Mouse (Mus musculus) liver, embryonic 12.5 days (tissue): ENCODE measurements around the gene Tomm22. TPM values are rescaled to one million over a fixed set of nuclear protein-coding genes. Genes with fewer than 3 reads are reported as not detected.

ENCODE experiments used
- ATAC-seq: fragments of 200-750 bp; cut with Nextera tagmentation; 2 replicates; pipeline ENCODE4 v1.8.0; 2017; ENCODE audit warnings: moderate number of reproducible peaks, mild to moderate bottlenecking, moderate library complexity
- H3K27ac ChIP-seq: fragments of 300-500 bp; sonication (generic); 2 replicates; pipeline ENCODE4 v1.5.1; 2016; ENCODE audit warnings: mild to moderate bottlenecking
- H3K27me3 ChIP-seq: fragments of 300-500 bp; sonication (generic); replicated peaks from 2 replicates; pipeline ENCODE4 v1.6.1; 2016; ENCODE audit warnings: mild to moderate bottlenecking, moderate library complexity
- H3K36me3 ChIP-seq: fragments of 300-500 bp; sonication (generic); 2 replicates; pipeline ENCODE4 v1.6.1; 2016; ENCODE audit warnings: mild to moderate bottlenecking, moderate library complexity
- H3K4me1 ChIP-seq: fragments of 300-500 bp; sonication (generic); 2 replicates; pipeline ENCODE4 v1.6.1; 2016
- H3K4me2 ChIP-seq: fragments of 300-500 bp; sonication (generic); 2 replicates; pipeline ENCODE4 v1.6.1; 2016; ENCODE audit warnings: mild to moderate bottlenecking, moderate library complexity
- H3K4me3 ChIP-seq: fragments of 300-500 bp; sonication (generic); 2 replicates; pipeline ENCODE4 v1.5.1; 2016; ENCODE audit warnings: mild to moderate bottlenecking, moderate library complexity
- H3K9ac ChIP-seq: fragments of 300-500 bp; sonication (generic); 2 replicates; pipeline ENCODE4 v1.6.1; 2016; ENCODE audit warnings: mild to moderate bottlenecking, moderate library complexity
- H3K9me3 ChIP-seq: fragments of 300-500 bp; sonication (generic); replicated peaks from 2 replicates; pipeline ENCODE4 v1.6.1; 2016; ENCODE audit warnings: mild to moderate bottlenecking, moderate library complexity
- WGBS: fragments of 180-500 bp; shearing (Covaris S2); methylation state at CpG from one replicate; pipeline ENCODE4 v1.1.7; 2016; ENCODE audit not compliant: insufficient replicate concordance; 5-methylcytosine and 5-hydroxymethylcytosine counted together
- polyA plus RNA-seq: library from polyadenylated mRNA; unstranded; fragments of >200 nt; fragmentation: Nextera tagmentation; extraction: Ambion mirVana; gene quantifications from 2 replicates; pipeline ENCODE4 v1.2.1, GENCODE M21; 2016

The Tomm22 gene
- polyA plus RNA-seq = 209 and 217 TPM in 2 replicates

DNA sequence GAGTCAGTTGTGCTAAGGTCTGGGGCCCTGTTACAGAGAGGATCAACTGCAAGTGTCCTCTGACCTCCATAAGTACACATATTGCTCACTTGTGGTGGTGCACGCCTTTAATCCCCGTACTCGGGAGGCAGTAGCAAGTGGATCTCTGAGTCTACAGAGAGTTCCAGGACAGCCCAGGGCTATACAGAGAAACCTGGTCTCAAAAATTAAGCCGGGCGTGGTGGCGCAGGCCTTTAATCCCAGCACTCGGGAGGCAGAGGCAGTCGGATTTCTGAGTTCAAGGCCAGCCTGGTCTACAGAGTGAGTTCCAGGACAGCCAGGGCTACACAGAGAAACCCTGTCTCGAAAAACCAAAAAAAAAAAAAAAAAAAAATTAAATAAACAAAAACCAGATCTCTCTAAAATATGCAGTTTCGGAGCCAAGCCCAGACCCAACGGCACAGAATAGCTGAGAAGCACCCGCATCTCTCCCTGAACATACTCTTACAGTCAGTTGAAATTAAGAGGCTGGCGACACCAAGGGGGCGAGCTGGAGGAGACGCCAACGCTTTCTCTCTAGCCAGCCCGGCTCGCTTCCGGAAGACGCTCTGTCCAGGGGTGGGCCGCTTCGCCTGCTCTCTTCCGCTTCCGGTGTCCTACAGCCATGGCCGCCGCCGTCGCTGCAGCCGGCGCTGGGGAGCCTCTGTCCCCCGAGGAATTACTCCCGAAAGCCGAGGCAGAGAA, at the start of gene Tomm22:
Gene Tomm22, plus strand, starts transcription at position 613 of the 723 bp plus-strand sequence.
- Histone ChIP-seq H3K4me3 (peak within 1 kb of the TSS; percentile 97), H3K4me2 (peak within 1 kb of the TSS; percentile 80), H3K27me3 (no peaks in the 10 kb centered on the region), H3K27ac (peak within 1 kb of the TSS; percentile 83), H3K9ac (peak within 1 kb of the TSS; percentile 91), H3K36me3 (peaks cover 54% of the 10 kb centered on the region), H3K4me1 (peaks cover 26% of the 10 kb centered on the region), H3K9me3 (no peaks in the 10 kb centered on the region)
- 14% methylated on average over 33 of the region's 33 CpGs for WGBS
- peak; percentile 97 for ATAC-seq

DNA sequence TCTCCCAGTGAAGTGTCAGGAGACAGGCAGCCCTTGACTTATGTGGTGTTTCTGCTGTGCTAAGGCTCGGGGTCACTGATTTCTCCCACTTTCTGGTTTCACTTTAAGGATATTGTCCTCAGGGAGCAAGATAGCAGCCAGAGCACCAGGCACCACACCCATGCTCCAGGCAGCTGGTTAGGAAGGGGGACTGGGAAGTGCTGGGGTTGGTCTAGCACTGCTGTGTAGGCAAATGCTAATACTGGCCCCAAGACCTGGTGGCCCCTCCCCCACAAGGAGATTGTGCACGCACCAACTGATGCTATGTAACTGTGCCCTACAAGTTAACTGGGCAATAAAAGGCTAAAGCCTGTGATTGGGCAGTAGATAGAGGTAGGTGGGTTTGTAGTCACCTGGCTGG, 40.2 kb upstream of the Tomm22 start:
- no peak overlapping the region for H3K9ac ChIP-seq
- 54% methylated on average over 2 of the region's 2 CpGs for WGBS
- H3K4me2 ChIP-seq = no peak overlapping the region
- no peaks in the 10 kb centered on the region for H3K4me1 ChIP-seq
- no peak overlapping the region for H3K27ac ChIP-seq
- no peak for ATAC-seq
- H3K9me3 ChIP-seq = no peaks in the 10 kb centered on the region
- H3K4me3 ChIP-seq = no peak overlapping the region
- peaks cover 4% of the 10 kb centered on the region; the same call in 1 of the 2 replicates for H3K36me3 ChIP-seq
- peaks cover 6% of the 10 kb centered on the region for H3K27me3 ChIP-seq

DNA sequence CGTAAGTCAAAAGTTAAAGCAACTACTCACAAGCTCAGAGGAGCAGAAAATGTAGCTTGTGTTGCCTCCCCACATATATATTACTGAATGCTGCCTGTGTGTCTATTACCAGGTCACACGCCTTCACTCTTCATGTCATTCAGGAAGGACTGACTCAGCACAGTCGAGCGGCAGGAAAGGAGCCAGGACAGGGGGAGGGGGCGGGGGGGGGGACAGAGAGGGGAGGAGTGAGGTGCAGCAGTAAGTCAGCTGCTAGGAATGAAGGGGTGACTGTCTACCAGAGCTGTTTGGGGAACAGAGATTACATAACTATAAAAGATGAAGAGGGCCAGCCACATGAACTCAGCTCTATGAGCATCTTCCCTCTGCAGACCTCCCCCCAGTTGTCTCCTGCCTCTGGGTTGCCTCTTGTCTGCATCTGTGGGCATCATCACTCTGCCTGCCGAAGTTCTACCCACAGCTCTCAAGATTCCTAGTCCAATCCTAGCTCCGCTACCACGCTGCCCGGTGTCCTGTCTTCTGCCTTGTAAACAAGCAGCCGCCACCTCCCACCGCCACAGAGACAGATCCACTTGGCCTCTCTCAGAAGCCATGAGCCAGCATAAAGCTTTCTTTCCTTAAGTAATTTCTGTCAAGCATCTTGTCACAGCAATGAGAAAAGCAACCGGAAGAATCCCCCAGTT, 29.4 kb upstream of the Tomm22 start:
- Histone ChIP-seq H3K9ac (no peak overlapping the region), H3K9me3 (no peaks in the 10 kb centered on the region), H3K4me2 (no peak overlapping the region), H3K36me3 (no peaks in the 10 kb centered on the region), H3K4me3 (no peak overlapping the region), H3K27ac (no peak overlapping the region), H3K4me1 (peaks cover 11% of the 10 kb centered on the region; the same call in 1 of the 2 replicates), H3K27me3 (no peaks in the 10 kb centered on the region)
- ATAC-seq = no peak
- WGBS = 57% methylated on average over 12 of the region's 12 CpGs

DNA sequence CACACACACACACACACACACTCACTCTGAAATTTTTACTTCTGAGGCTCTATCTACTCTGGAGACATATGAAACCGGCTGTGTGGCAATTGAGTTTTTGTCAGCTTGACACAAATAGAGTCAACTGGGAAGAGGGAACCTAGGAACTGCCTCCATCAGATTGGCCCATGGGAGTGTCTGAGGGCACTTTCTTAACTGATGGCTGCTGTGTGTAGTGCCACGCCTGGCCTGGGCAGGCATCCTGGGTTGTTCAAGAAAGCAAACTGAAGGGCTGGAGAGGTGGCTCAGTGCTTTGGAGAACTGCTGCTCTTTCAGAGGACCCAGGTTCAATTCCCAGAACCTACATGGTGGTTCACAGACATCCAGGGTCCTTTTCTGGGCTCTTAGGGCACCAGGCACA, 25.2 kb upstream of the Tomm22 start:
- H3K36me3 ChIP-seq = no peaks in the 10 kb centered on the region
- H3K27me3 ChIP-seq = no peaks in the 10 kb centered on the region
- H3K9me3 ChIP-seq = no peaks in the 10 kb centered on the region
- no peak for ATAC-seq
- no peak overlapping the region for H3K4me2 ChIP-seq
- 45% methylated on average over 2 of the region's 2 CpGs for WGBS
- no peak overlapping the region for H3K9ac ChIP-seq
- H3K27ac ChIP-seq = no peak overlapping the region
- 0 out of 2 replicates have a peak, but pooled peaks cover 3% of the 10 kb centered on the region for H3K4me1 ChIP-seq
- no peak overlapping the region for H3K4me3 ChIP-seq

DNA sequence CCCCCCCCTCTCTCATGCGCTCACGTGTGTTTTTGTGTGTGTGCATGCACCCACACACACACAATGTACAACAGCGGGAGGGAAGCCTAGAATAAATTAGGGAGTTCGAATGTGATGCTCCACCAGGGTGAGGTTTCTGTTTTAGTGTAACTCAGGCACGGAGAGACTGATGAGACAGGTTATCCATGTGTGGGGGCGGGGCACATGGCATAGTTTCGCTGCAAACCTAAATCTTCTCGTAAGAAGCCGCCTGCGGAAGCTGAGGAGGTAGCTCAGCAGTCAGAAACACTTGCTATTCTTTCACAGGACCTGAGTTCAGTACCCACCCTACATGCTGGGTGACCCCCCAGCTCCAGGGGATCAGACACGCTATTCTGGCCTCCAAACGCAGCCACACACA, 22.5 kb upstream of the Tomm22 start:
- Histone ChIP-seq H3K27me3 (no peaks in the 10 kb centered on the region), H3K4me1 (no peaks in the 10 kb centered on the region), H3K36me3 (no peaks in the 10 kb centered on the region), H3K9ac (no peak overlapping the region), H3K4me3 (no peak overlapping the region), H3K4me2 (no peak overlapping the region), H3K9me3 (0 out of 2 replicates have a peak, but pooled peaks cover 3% of the 10 kb centered on the region), H3K27ac (no peak overlapping the region)
- WGBS = 78% methylated on average over 12 of the region's 12 CpGs
- no peak for ATAC-seq

DNA sequence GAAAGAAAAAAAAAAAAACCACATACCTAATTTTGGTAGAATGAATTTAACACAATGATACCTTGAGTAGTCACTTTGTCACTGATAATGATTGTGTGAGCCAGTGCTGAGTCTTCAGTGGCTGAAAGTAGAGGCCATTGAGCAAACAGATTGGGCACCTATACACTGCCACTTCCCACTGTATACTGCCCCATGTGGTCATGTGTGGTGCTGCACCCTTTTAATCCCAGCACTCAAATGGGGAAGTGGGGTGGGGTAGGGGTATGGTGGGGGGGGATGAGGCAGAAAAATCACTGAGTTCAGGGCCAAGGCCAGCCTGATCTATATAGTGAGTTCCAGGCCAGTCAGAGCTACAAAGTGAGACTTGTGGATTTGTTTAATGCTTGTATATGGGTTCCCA, 20.1 kb upstream of the Tomm22 start:
- ATAC-seq = no peak
- H3K27ac ChIP-seq = no peak overlapping the region
- H3K27me3 ChIP-seq = no peaks in the 10 kb centered on the region
- H3K9ac ChIP-seq = no peak overlapping the region
- H3K9me3 ChIP-seq = 0 out of 2 replicates have a peak, but pooled peaks cover 3% of the 10 kb centered on the region
- no peaks in the 10 kb centered on the region for H3K4me1 ChIP-seq
- H3K4me3 ChIP-seq = no peak overlapping the region
- H3K36me3 ChIP-seq = no peaks in the 10 kb centered on the region
- no peak overlapping the region for H3K4me2 ChIP-seq

DNA sequence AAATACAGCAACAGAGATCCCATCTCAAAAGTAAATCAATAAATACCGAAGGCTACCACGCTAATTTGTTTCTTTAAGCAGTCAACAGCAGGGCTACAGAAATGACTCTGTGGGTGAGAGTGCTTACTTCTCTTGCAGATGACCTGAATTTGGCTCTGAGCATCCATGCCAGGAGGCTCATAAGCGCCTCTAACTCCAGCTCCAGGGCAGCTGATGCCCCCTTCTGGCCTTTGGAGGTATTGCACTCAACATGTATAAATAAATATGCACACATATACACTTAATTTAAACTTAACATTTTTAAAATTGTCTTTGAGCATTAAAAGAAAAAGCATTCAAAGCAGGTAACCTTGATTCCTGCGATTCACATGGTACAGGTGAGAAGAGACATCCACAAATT, 19.2 kb upstream of the Tomm22 start:
- Histone ChIP-seq H3K4me1 (no peaks in the 10 kb centered on the region), H3K27me3 (no peaks in the 10 kb centered on the region), H3K9ac (no peak overlapping the region), H3K4me3 (no peak overlapping the region), H3K9me3 (0 out of 2 replicates have a peak, but pooled peaks cover 3% of the 10 kb centered on the region), H3K4me2 (no peak overlapping the region), H3K36me3 (no peaks in the 10 kb centered on the region), H3K27ac (no peak overlapping the region)
- 65% methylated on average over 4 of the region's 4 CpGs for WGBS
- no peak for ATAC-seq

DNA sequence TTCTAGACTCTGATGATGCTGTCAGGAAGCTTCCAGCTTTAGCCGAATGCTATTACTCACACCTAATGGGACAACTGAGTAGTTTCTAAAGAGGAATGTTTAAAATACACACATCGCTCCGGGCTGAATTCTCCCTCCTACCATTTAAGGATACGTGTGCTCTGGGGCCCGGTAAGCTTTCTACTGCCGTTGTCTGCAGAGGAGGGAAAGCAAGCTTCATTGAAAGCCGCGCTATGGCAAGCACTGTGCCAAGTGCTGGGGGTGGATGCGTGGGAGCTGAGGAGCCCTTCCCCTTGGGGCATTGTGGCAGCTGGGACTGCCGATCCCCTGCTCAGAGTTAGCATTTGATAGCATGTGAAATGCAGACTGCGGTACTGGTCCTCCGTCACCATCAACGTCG, 14.2 kb upstream of the Tomm22 start:
- WGBS = 81% methylated on average over 14 of the region's 14 CpGs
- 0 out of 2 replicates have a peak, but pooled peaks cover 3% of the 10 kb centered on the region for H3K9me3 ChIP-seq
- ATAC-seq = no peak
- peaks cover 2% of the 10 kb centered on the region; the same call in 1 of the 2 replicates for H3K36me3 ChIP-seq
- H3K27ac ChIP-seq = no peak overlapping the region
- peaks cover 20% of the 10 kb centered on the region for H3K4me1 ChIP-seq
- H3K9ac ChIP-seq = no peak overlapping the region
- no peak overlapping the region for H3K4me3 ChIP-seq
- no peak overlapping the region for H3K4me2 ChIP-seq
- no peaks in the 10 kb centered on the region for H3K27me3 ChIP-seq

DNA sequence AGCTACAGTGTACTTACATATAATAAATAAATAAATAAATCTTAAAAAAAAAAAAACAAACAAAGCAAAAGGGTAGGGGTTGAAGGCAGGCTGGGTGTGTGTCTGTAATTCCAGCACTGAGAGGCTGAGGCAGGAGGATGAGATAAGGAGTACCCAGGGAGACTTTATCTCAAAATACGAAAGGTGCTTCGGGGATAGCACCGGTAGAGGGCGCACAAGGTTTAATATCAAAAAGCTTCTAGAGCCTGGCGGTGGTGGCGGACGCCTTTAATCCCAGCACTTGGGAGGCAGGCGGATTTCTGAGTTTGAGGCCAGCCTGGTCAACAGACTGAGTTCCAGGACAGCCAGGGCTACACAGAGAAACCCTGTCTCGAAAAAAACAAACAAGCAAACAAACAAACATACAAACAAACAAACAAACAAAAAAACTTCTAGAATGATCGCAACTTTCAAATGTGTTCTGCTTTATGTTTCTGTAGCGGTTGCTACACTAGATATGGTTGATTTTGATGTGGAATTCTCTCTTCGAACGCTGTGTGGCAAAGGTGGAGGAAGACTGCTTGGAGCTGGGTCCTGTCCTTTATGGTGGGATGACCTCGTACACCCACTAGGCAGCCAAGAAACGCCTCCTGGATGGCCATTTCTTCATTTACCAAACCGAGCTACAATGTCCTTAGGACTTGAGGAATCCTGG, 12.7 kb upstream of the Tomm22 start:
- Histone ChIP-seq H3K4me3 (peak overlapping the region; percentile 77), H3K9ac (peak overlapping the region; percentile 80), H3K9me3 (0 out of 2 replicates have a peak, but pooled peaks cover 5% of the 10 kb centered on the region), H3K27ac (peak overlapping the region; percentile 83), H3K4me2 (peak overlapping the region; percentile 95), H3K27me3 (no peaks in the 10 kb centered on the region), H3K4me1 (peaks cover 20% of the 10 kb centered on the region), H3K36me3 (peaks cover 8% of the 10 kb centered on the region; the same call in 1 of the 2 replicates)
- peak; percentile 41; the same call in 1 of the 2 replicates for ATAC-seq
- 2% methylated on average over 16 of the region's 16 CpGs for WGBS

DNA sequence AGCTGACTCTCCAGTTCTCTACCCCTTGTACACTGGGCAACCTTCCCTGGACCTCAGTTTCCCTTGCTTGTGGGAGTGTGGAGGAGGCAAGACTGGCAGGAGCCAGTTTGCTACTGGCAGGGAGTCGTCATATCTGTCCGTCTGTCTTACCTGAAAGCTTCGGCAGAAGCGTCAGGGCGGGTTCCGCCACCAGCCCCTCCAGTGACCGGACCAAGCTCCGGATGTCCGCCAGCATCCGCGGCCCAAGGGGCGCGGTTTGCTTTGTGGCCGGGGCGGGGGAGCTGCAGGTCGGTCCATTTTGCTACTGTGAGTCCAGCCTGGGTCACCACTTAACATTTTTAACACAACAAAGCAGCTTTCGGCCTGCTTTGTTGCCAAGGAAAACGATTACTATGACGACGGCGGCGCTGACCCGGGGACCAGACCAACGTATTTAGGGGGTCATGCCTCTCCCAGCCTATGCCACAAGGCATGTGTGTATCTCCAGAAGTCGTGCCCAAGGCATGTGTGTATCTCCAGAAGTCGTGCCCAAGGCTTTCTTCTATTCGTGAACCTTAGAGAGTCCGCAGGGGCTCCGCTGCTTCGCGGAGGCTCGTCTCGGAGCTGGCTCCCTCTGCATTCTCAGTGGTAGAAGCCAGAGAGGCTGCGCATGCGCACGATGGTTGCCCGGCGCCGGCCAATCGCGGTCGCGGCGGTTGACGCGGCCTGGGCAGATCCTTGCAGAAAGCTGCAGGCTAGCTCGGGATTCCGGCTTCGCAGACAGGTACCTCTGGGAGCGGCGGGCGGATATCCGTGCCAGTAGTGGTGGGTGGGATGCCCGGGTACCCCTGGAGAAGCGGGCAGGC, 11.9 kb upstream of the Tomm22 start, which contains the start of the genes Fam227a and Cby1:
Gene Fam227a, minus strand, starts transcription at position 426 of the 845 bp plus-strand sequence.
Gene Cby1, plus strand, starts transcription at position 669 of the 845 bp plus-strand sequence.
- peaks cover 8% of the 10 kb centered on the region; the same call in 1 of the 2 replicates for H3K36me3 ChIP-seq
- H3K4me3 ChIP-seq = peak within 1 kb of the TSS; percentile 77
- H3K4me1 ChIP-seq = peaks cover 20% of the 10 kb centered on the region
- H3K27me3 ChIP-seq = no peaks in the 10 kb centered on the region
- under 1% methylated on average over 55 of the region's 55 CpGs for WGBS
- peak; percentile 85 for ATAC-seq
- H3K27ac ChIP-seq = peak within 1 kb of the TSS; percentile 83
- peak within 1 kb of the TSS; percentile 80 for H3K9ac ChIP-seq
- H3K9me3 ChIP-seq = 0 out of 2 replicates have a peak, but pooled peaks cover 5% of the 10 kb centered on the region
- peak within 1 kb of the TSS; percentile 95 for H3K4me2 ChIP-seq

DNA sequence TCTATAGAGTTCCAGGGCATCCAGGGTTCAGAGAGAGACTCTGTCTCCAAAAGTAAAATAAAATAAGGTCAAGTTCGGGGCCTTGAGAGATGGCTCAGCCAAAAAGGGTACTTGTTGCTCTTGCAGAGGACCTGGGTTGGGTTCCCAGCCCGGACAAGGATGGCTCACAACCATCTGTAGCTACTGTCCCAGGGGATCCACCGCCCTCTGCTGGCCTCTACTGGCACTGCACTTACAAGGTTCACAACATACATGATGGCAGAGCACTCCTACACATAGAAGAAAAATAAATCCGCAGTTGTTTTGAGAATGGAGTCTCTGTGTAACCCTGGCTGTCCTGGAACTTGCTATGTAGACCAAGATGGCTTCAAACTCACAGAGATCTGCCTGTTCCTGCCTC, 8.8 kb upstream of the Tomm22 start:
- peaks cover 22% of the 10 kb centered on the region for H3K4me1 ChIP-seq
- no peak overlapping the region for H3K4me2 ChIP-seq
- peaks cover 21% of the 10 kb centered on the region for H3K36me3 ChIP-seq
- no peak overlapping the region for H3K27ac ChIP-seq
- H3K4me3 ChIP-seq = no peak overlapping the region
- no peak overlapping the region for H3K9ac ChIP-seq
- ATAC-seq = no peak
- 0 out of 2 replicates have a peak, but pooled peaks cover 5% of the 10 kb centered on the region for H3K9me3 ChIP-seq
- WGBS = 62% methylated on average over 4 of the region's 4 CpGs
- no peaks in the 10 kb centered on the region for H3K27me3 ChIP-seq
